Mouse (Mus musculus) heart, adult 18-20 months (tissue): ENCODE data around the gene Srsf2. TPM values are rescaled to one million over a fixed set of nuclear protein-coding genes. Genes with fewer than 3 reads are reported as not detected.
"Not testable (repeated sequence)": the region's sequence is repeated elsewhere in the genome, so short reads cannot be mapped to it uniquely, and the experiment has no call there.

Experiments
- DNase-seq, 2 experiments: peaks; one replicate each; pipeline ENCODE4 v3.0.0; 2021 to 2022; ENCODE audit warnings: mixed read lengths in 1 of 2
- total RNA-seq, 2 experiments: library from RNA; stranded (reverse); gene quantifications; 2 replicates each; pipeline ENCODE4 v1.2.3; 2021

Srsf2 gene
- total RNA-seq, 2 experiments from 2014 or later, result 89.2 to 109 TPM

GRCm38 (mm10) chr11:116854279-116854678 lies 1.4 kb upstream of the Srsf2 start:
- no peak for DNase-seq

GRCm38 (mm10) chr11:116853512-116853928 lies 626 bp upstream of the Srsf2 start:
- DNase-seq, result peak; percentile 98 to 99

- peak; percentile 79 to 89 for DNase-seq
Observed at GRCm38 (mm10) chr11:116852291-116852890, 503 bp downstream of the Srsf2 start, which contains the start of gene Mfsd11. Gene Mfsd11 (plus strand): TSS chr11:116852440.

- DNase-seq, result no peak
Observed at GRCm38 (mm10) chr11:116851576-116852290, 1.2 kb downstream of the Srsf2 start.

- DNase-seq, result no peak
Observed at GRCm38 (mm10) chr11:116850833-116851477, 1.9 kb downstream of the Srsf2 start.

GRCm38 (mm10) chr11:116850085-116850484 lies 2.8 kb downstream of the Srsf2 start:
- no peak for DNase-seq

GRCm38 (mm10) chr11:116849587-116849986 lies 3.3 kb downstream of the Srsf2 start:
- no peak for DNase-seq

GRCm38 (mm10) chr11:116848877-116849178 lies 4.1 kb downstream of the Srsf2 start:
- DNase-seq, result not testable (repeated sequence)

GRCm38 (mm10) chr11:116848086-116848876 lies 4.6 kb downstream of the Srsf2 start:
- no peak for DNase-seq

- DNase-seq, result no peak
Observed at GRCm38 (mm10) chr11:116847187-116848085, 5.5 kb downstream of the Srsf2 start.

- no peak for DNase-seq
Observed at GRCm38 (mm10) chr11:116846593-116847181, 6.2 kb downstream of the Srsf2 start.

- DNase-seq, result peak; percentile 96 to 99
Observed at GRCm38 (mm10) chr11:116843261-116844233, 9.3 kb downstream of the Srsf2 start, which contains the start of the genes Mettl23 and Jmjd6. Gene Mettl23 (plus strand): TSS chr11:116843278. Gene Jmjd6 (minus strand): TSS chr11:116843449.

GRCm38 (mm10) chr11:116842531-116843260 lies 10.2 kb downstream of the Srsf2 start:
- peak; percentile 79 to 80 for DNase-seq

- no peak for DNase-seq
Observed at GRCm38 (mm10) chr11:116840748-116841147, 12.1 kb downstream of the Srsf2 start.

- no peak for DNase-seq
Observed at GRCm38 (mm10) chr11:116839601-116840000, 13.3 kb downstream of the Srsf2 start.

- peak; percentile 35 to 47 for DNase-seq
Observed at GRCm38 (mm10) chr11:116838936-116839335, 14.0 kb downstream of the Srsf2 start.

GRCm38 (mm10) chr11:116837441-116837840 lies 15.5 kb downstream of the Srsf2 start:
- no peak for DNase-seq

GRCm38 (mm10) chr11:116836283-116836682 lies 16.6 kb downstream of the Srsf2 start:
- DNase-seq, result no peak

GRCm38 (mm10) chr11:116834954-116835353 lies 17.9 kb downstream of the Srsf2 start:
- DNase-seq, result no peak
